Mouse (Mus musculus): Measurements from ENCODE around the gene S1pr3.

S1pr3 gene

GRCm38 (mm10) chr13:51456190-51456878 lies 47.9 kb downstream of the S1pr3 start:
- no peak for DNase-seq

- no peak for DNase-seq
Observed at GRCm38 (mm10) chr13:51464294-51464693, 55.9 kb downstream of the S1pr3 start.

GRCm38 (mm10) chr13:51466117-51466841 lies 57.8 kb downstream of the S1pr3 start:
- no peak for DNase-seq

GRCm38 (mm10) chr13:51468697-51469250 lies 60.3 kb downstream of the S1pr3 start:
- no peak for DNase-seq
